Mouse (Mus musculus) ES-Bruce4 (cell line): ENCODE measurements around the gene Pcsk7. TPM values are rescaled to one million over a fixed set of nuclear protein-coding genes. Genes with fewer than 3 reads are reported as not detected.
A peak's percentile ranks its signal among the peaks of the same experiment; 100 is the strongest.

ENCODE experiments used
- H3K27ac ChIP-seq: 2 replicates; pipeline ENCODE4 v1.5.1; 2012; ENCODE audit warnings: low read length, inconsistent platforms; ENCODE audit not compliant: insufficient read depth
- H3K27me3 ChIP-seq: 2 replicates; pipeline ENCODE4 v1.6.1; 2012; ENCODE audit warnings: mild to moderate bottlenecking, low read length, inconsistent platforms; ENCODE audit not compliant: control insufficient read depth, poor library complexity, insufficient read depth, severe bottlenecking
- H3K36me3 ChIP-seq: 2 replicates; pipeline ENCODE4 v1.6.1; 2012; ENCODE audit warnings: inconsistent platforms, mild to moderate bottlenecking, low read length, moderate library complexity; ENCODE audit not compliant: control insufficient read depth, poor library complexity, insufficient read depth, severe bottlenecking
- H3K4me1 ChIP-seq: one replicate; pipeline ENCODE4 v1.8.1; 2011; ENCODE audit warnings: low read length; ENCODE audit not compliant: control insufficient read depth, insufficient read depth
- H3K4me3 ChIP-seq: 2 replicates; pipeline ENCODE4 v1.5.1; 2011; ENCODE audit warnings: low read depth, mild to moderate bottlenecking, low read length
- H3K9ac ChIP-seq: 2 replicates; pipeline ENCODE4 v1.6.1; 2012; ENCODE audit warnings: low read depth, mild to moderate bottlenecking, inconsistent platforms; ENCODE audit not compliant: poor library complexity, severe bottlenecking
- H3K9me3 ChIP-seq: replicated peaks from 2 replicates; pipeline ENCODE4 v1.6.1; 2012; ENCODE audit warnings: mild to moderate bottlenecking, low read length, inconsistent platforms; ENCODE audit not compliant: control insufficient read depth, poor library complexity, insufficient read depth, severe bottlenecking
- CTCF ChIP-seq: IDR thresholded peaks from one replicate; pipeline ENCODE4 v1.8.1; 2011; ENCODE audit warnings: low read depth, low read length
- EP300 ChIP-seq: IDR thresholded peaks from 2 replicates; pipeline ENCODE4 v1.6.1; 2011; ENCODE audit warnings: low read depth, low read length; ENCODE audit not compliant: insufficient read depth
- POLR2A ChIP-seq: IDR thresholded peaks from one replicate; pipeline ENCODE4 v1.8.1; 2011; ENCODE audit warnings: low read length; ENCODE audit not compliant: insufficient read depth
- polyA plus RNA-seq: library from polyadenylated mRNA; stranded (reverse); fragments of >200 nt; gene quantifications from 2 replicates; pipeline ENCODE4 v1.2.4, GENCODE M21; 2011; ENCODE audit warnings: low read depth; ENCODE audit not compliant: missing spikeins, insufficient read depth, insufficient read length

Pcsk7 gene
- polyA plus RNA-seq, 1 experiment: 9.2 TPM

- Histone ChIP-seq H3K9ac (no peak overlapping the region), H3K36me3 (no peaks in the 10 kb centered on the region; the same call in none of the 2 replicates), H3K27ac (no peak overlapping the region), H3K4me3 (no peak overlapping the region), H3K4me1 (no peaks in the 10 kb centered on the region), H3K9me3 (no peaks in the 10 kb centered on the region), H3K27me3 (no peaks in the 10 kb centered on the region)
- TF ChIP-seq POLR2A (no peak), EP300 (no peak), CTCF (no peak)
Measured at GRCm38 (mm10) chr9:45932571-45933415, 26.5 kb downstream of the Pcsk7 start.

GRCm38 (mm10) chr9:45935628-45936210 lies 29.4 kb downstream of the Pcsk7 start, which contains the start of gene Tagln:
Tagln (minus strand) TSS chr9:45936058.
- peak within 1 kb of the TSS; percentile 48 for H3K9ac ChIP-seq

GRCm38 (mm10) chr9:45936883-45937282 lies 30.6 kb downstream of the Pcsk7 start:
- Histone ChIP-seq H3K27me3 (no peaks in the 10 kb centered on the region), H3K36me3 (no peaks in the 10 kb centered on the region), H3K4me1 (no peaks in the 10 kb centered on the region), H3K4me3 (no peak overlapping the region), H3K9ac (no peak overlapping the region), H3K9me3 (no peaks in the 10 kb centered on the region), H3K27ac (no peak overlapping the region)
- no peak for TF ChIP-seq EP300
- TF ChIP-seq CTCF: peak; percentile 58

More at GRCm38 (mm10) chr9:45935628-45936210, 29.4 kb downstream of the Pcsk7 start, which contains the start of gene Tagln:
- Histone ChIP-seq H3K9me3 (no peaks in the 10 kb centered on the region), H3K27me3 (no peaks in the 10 kb centered on the region), H3K27ac (no peak within 1 kb of the TSS), H3K36me3 (no peaks in the 10 kb centered on the region), H3K4me1 (no peaks in the 10 kb centered on the region), H3K4me3 (no peak within 1 kb of the TSS; the same call in 1 of the 2 replicates)
- TF ChIP-seq CTCF (no peak), POLR2A (no peak), EP300 (no peak)

GRCm38 (mm10) chr9:45938088-45938487 lies 31.8 kb downstream of the Pcsk7 start:
- no peak overlapping the region for H3K27ac ChIP-seq
- no peaks in the 10 kb centered on the region for H3K9me3 ChIP-seq
- H3K4me1 ChIP-seq: no peaks in the 10 kb centered on the region
- no peak overlapping the region for H3K4me3 ChIP-seq
- H3K36me3 ChIP-seq: no peaks in the 10 kb centered on the region
- TF ChIP-seq CTCF (no peak), EP300 (no peak), POLR2A (no peak)
- H3K9ac ChIP-seq: no peak overlapping the region
- H3K27me3 ChIP-seq: no peaks in the 10 kb centered on the region

GRCm38 (mm10) chr9:45938952-45939637 lies 32.8 kb downstream of the Pcsk7 start:
- no peaks in the 10 kb centered on the region for H3K9me3 ChIP-seq
- no peak overlapping the region for H3K27ac ChIP-seq
- no peaks in the 10 kb centered on the region for H3K36me3 ChIP-seq
- no peak for TF ChIP-seq CTCF
- H3K27me3 ChIP-seq: no peaks in the 10 kb centered on the region
- H3K4me3 ChIP-seq: no peak overlapping the region
- H3K4me1 ChIP-seq: no peaks in the 10 kb centered on the region
- H3K9ac ChIP-seq: no peak overlapping the region
